Mouse (Mus musculus): Measurements from ENCODE around the gene Eef1b2. TPM values are rescaled to one million over a fixed set of nuclear protein-coding genes. Genes with fewer than 3 reads are reported as not detected.

Eef1b2 gene
- polyA plus RNA-seq, 1 experiment from 2014 or later, result 403 TPM

- H3K27ac ChIP-seq (replicated peaks in 1 of 2; ENCODE audit: control insufficient read depth in 1 of 2, insufficient read depth in 1 of 2, low read depth in 2 of 2, low read length in 2 of 2), result no peak overlapping the region
- ATAC-seq (ENCODE audit: insufficient number of reproducible peaks, insufficient read depth, low FRiP score, low read depth), result no peak
These were observed 15.9 kb downstream of the Eef1b2 start for GRCm38 (mm10) chr1:63192306-63193065.

GRCm38 (mm10) chr1:63195848-63196512 lies 19.4 kb downstream of the Eef1b2 start:
- Histone ChIP-seq H3K9me3 (ENCODE audit: control insufficient read depth, low read length) (0 out of 2 replicates have a peak, but pooled peaks cover 3% of the 10 kb centered on the region), H3K4me3 (ENCODE audit: control insufficient read depth in 1 of 2, insufficient read depth in 1 of 2, low read depth in 1 of 2, low read length in 2 of 2) (no peak overlapping the region), H3K36me3 (ENCODE audit: control insufficient read depth, insufficient read depth, low read length) (no peaks in the 10 kb centered on the region), H3K4me2 (ENCODE audit: low read length) (no peak overlapping the region), H3K4me1 (ENCODE audit: control insufficient read depth in 2 of 2, insufficient read depth in 2 of 2, low read length in 2 of 2) (peaks cover 3 to 13% of the 10 kb centered on the region in 2 experiments; a peak in 3 of 4 replicates), H3K27ac (replicated peaks in 1 of 2; ENCODE audit: control insufficient read depth in 1 of 2, insufficient read depth in 1 of 2, low read depth in 2 of 2, low read length in 2 of 2) (no peak overlapping the region), H3K27me3 (ENCODE audit: control insufficient read depth, insufficient read depth, low read length) (no peaks in the 10 kb centered on the region), H3K9ac (ENCODE audit: low read length) (no peak overlapping the region)
- no peak for ATAC-seq (ENCODE audit: insufficient number of reproducible peaks, insufficient read depth, low FRiP score, low read depth)
- WGBS, result 39% methylated on average over 5 of the region's 5 CpGs

More at GRCm38 (mm10) chr1:63192306-63193065, 15.9 kb downstream of the Eef1b2 start:
- Histone ChIP-seq H3K4me1 (ENCODE audit: control insufficient read depth in 2 of 2, insufficient read depth in 2 of 2, low read length in 2 of 2) (peaks cover 5 to 15% of the 10 kb centered on the region in 2 experiments), H3K9ac (ENCODE audit: low read length) (no peak overlapping the region), H3K4me2 (ENCODE audit: low read length) (no peak overlapping the region), H3K9me3 (ENCODE audit: control insufficient read depth, low read length) (no peaks in the 10 kb centered on the region), H3K27me3 (ENCODE audit: control insufficient read depth, insufficient read depth, low read length) (no peaks in the 10 kb centered on the region), H3K36me3 (ENCODE audit: control insufficient read depth, insufficient read depth, low read length) (no peaks in the 10 kb centered on the region), H3K4me3 (ENCODE audit: control insufficient read depth in 1 of 2, insufficient read depth in 1 of 2, low read depth in 1 of 2, low read length in 2 of 2) (no peak overlapping the region)
- WGBS, result 70% methylated on average over 11 of the region's 11 CpGs

- Histone ChIP-seq H3K27me3 (ENCODE audit: control insufficient read depth, insufficient read depth, low read length) (no peaks in the 10 kb centered on the region), H3K36me3 (ENCODE audit: control insufficient read depth, insufficient read depth, low read length) (no peaks in the 10 kb centered on the region), H3K9me3 (ENCODE audit: control insufficient read depth, low read length) (0 out of 2 replicates have a peak, but pooled peaks cover 3% of the 10 kb centered on the region), H3K4me1 (ENCODE audit: control insufficient read depth in 2 of 2, insufficient read depth in 2 of 2, low read length in 2 of 2) (peaks cover 3% of the 10 kb centered on the region in 2 experiments; a peak in 3 of 4 replicates), H3K4me3 (ENCODE audit: control insufficient read depth in 1 of 2, insufficient read depth in 1 of 2, low read depth in 1 of 2, low read length in 2 of 2) (no peak overlapping the region), H3K9ac (ENCODE audit: low read length) (no peak overlapping the region), H3K27ac (replicated peaks in 1 of 2; ENCODE audit: control insufficient read depth in 1 of 2, insufficient read depth in 1 of 2, low read depth in 2 of 2, low read length in 2 of 2) (no peak overlapping the region), H3K4me2 (ENCODE audit: low read length) (no peak overlapping the region)
- WGBS, result 81% methylated on average over 6 of the region's 6 CpGs
- no peak for ATAC-seq (ENCODE audit: insufficient number of reproducible peaks, insufficient read depth, low FRiP score, low read depth)
These were observed 22.8 kb downstream of the Eef1b2 start for GRCm38 (mm10) chr1:63199387-63199786.

GRCm38 (mm10) chr1:63200322-63200721 lies 23.7 kb downstream of the Eef1b2 start:
- 84% methylated on average over 18 of the region's 18 CpGs for WGBS
- H3K9me3 ChIP-seq (ENCODE audit: control insufficient read depth, low read length), result 0 out of 2 replicates have a peak, but pooled peaks cover 3% of the 10 kb centered on the region
- no peak overlapping the region for H3K4me2 ChIP-seq (ENCODE audit: low read length)
- H3K9ac ChIP-seq (ENCODE audit: low read length), result no peak overlapping the region
- no peaks in the 10 kb centered on the region for H3K27me3 ChIP-seq (ENCODE audit: control insufficient read depth, insufficient read depth, low read length)
- no peaks in the 10 kb centered on the region for H3K36me3 ChIP-seq (ENCODE audit: control insufficient read depth, insufficient read depth, low read length)
- peaks cover 3 to 7% of the 10 kb centered on the region in 2 experiments; a peak in 3 of 4 replicates for H3K4me1 ChIP-seq (ENCODE audit: control insufficient read depth in 2 of 2, insufficient read depth in 2 of 2, low read length in 2 of 2)
- H3K27ac ChIP-seq (replicated peaks in 1 of 2; ENCODE audit: control insufficient read depth in 1 of 2, insufficient read depth in 1 of 2, low read depth in 2 of 2, low read length in 2 of 2), result no peak overlapping the region
- no peak for ATAC-seq (ENCODE audit: insufficient number of reproducible peaks, insufficient read depth, low FRiP score, low read depth)
- no peak overlapping the region for H3K4me3 ChIP-seq (ENCODE audit: control insufficient read depth in 1 of 2, insufficient read depth in 1 of 2, low read depth in 1 of 2, low read length in 2 of 2)

GRCm38 (mm10) chr1:63201672-63202071 lies 25.0 kb downstream of the Eef1b2 start:
- no peak overlapping the region for H3K27ac ChIP-seq (replicated peaks in 1 of 2; ENCODE audit: control insufficient read depth in 1 of 2, insufficient read depth in 1 of 2, low read depth in 2 of 2, low read length in 2 of 2)
- no peak for ATAC-seq (ENCODE audit: insufficient number of reproducible peaks, insufficient read depth, low FRiP score, low read depth)
- no peaks in the 10 kb centered on the region for H3K27me3 ChIP-seq (ENCODE audit: control insufficient read depth, insufficient read depth, low read length)
- 0 out of 2 replicates have a peak, but pooled peaks cover 3% of the 10 kb centered on the region for H3K9me3 ChIP-seq (ENCODE audit: control insufficient read depth, low read length)
- H3K4me3 ChIP-seq (ENCODE audit: control insufficient read depth in 1 of 2, insufficient read depth in 1 of 2, low read depth in 1 of 2, low read length in 2 of 2), result no peak overlapping the region
- H3K4me1 ChIP-seq (ENCODE audit: control insufficient read depth in 2 of 2, insufficient read depth in 2 of 2, low read length in 2 of 2), result peaks cover 3 to 7% of the 10 kb centered on the region in 2 experiments; a peak in 3 of 4 replicates
- WGBS, result 79% methylated on average over 1 of the region's 1 CpGs
- H3K9ac ChIP-seq (ENCODE audit: low read length), result no peak overlapping the region
- H3K4me2 ChIP-seq (ENCODE audit: low read length), result no peak overlapping the region
- H3K36me3 ChIP-seq (ENCODE audit: control insufficient read depth, insufficient read depth, low read length), result no peaks in the 10 kb centered on the region

- Histone ChIP-seq H3K4me1 (ENCODE audit: control insufficient read depth in 2 of 2, insufficient read depth in 2 of 2, low read length in 2 of 2) (peaks cover 3 to 7% of the 10 kb centered on the region in 2 experiments; a peak in 3 of 4 replicates), H3K9me3 (ENCODE audit: control insufficient read depth, low read length) (0 out of 2 replicates have a peak, but pooled peaks cover 3% of the 10 kb centered on the region), H3K4me2 (ENCODE audit: low read length) (no peak overlapping the region), H3K27me3 (ENCODE audit: control insufficient read depth, insufficient read depth, low read length) (no peaks in the 10 kb centered on the region), H3K9ac (ENCODE audit: low read length) (no peak overlapping the region), H3K4me3 (ENCODE audit: control insufficient read depth in 1 of 2, insufficient read depth in 1 of 2, low read depth in 1 of 2, low read length in 2 of 2) (no peak overlapping the region), H3K27ac (replicated peaks in 1 of 2; ENCODE audit: control insufficient read depth in 1 of 2, insufficient read depth in 1 of 2, low read depth in 2 of 2, low read length in 2 of 2) (no peak overlapping the region), H3K36me3 (ENCODE audit: control insufficient read depth, insufficient read depth, low read length) (no peaks in the 10 kb centered on the region)
- ATAC-seq (ENCODE audit: insufficient number of reproducible peaks, insufficient read depth, low FRiP score, low read depth), result no peak
- WGBS, result 86% methylated on average over 1 of the region's 1 CpGs
These were observed 26.8 kb downstream of the Eef1b2 start for GRCm38 (mm10) chr1:63203471-63203870.

- no peaks in the 10 kb centered on the region for H3K36me3 ChIP-seq (ENCODE audit: control insufficient read depth, insufficient read depth, low read length)
- 0 out of 2 replicates have a peak, but pooled peaks cover 3% of the 10 kb centered on the region for H3K9me3 ChIP-seq (ENCODE audit: control insufficient read depth, low read length)
- 0 out of 4 replicates have a peak overlapping the region, but pooled peaks of 1 of the 2 experiments have one; percentile 14 for H3K27ac ChIP-seq (replicated peaks in 1 of 2; ENCODE audit: control insufficient read depth in 1 of 2, insufficient read depth in 1 of 2, low read depth in 2 of 2, low read length in 2 of 2)
- peaks cover 3 to 7% of the 10 kb centered on the region in 2 experiments; a peak in 3 of 4 replicates for H3K4me1 ChIP-seq (ENCODE audit: control insufficient read depth in 2 of 2, insufficient read depth in 2 of 2, low read length in 2 of 2)
- WGBS, result 23% methylated on average over 7 of the region's 7 CpGs
- no peak overlapping the region for H3K4me3 ChIP-seq (ENCODE audit: control insufficient read depth in 1 of 2, insufficient read depth in 1 of 2, low read depth in 1 of 2, low read length in 2 of 2)
- H3K4me2 ChIP-seq (ENCODE audit: low read length), result no peak overlapping the region
- no peaks in the 10 kb centered on the region for H3K27me3 ChIP-seq (ENCODE audit: control insufficient read depth, insufficient read depth, low read length)
- ATAC-seq (ENCODE audit: insufficient number of reproducible peaks, insufficient read depth, low FRiP score, low read depth), result peak; percentile 61; the same call in 1 of the 2 replicates
- H3K9ac ChIP-seq (ENCODE audit: low read length), result no peak overlapping the region
These were observed 27.5 kb downstream of the Eef1b2 start for GRCm38 (mm10) chr1:63203950-63204659.
